Mouse (Mus musculus) ovary, postnatal 10 days (tissue): ENCODE results near the gene Skint1.
"Not testable (repeated sequence)": the region's sequence is repeated elsewhere in the genome, so short reads cannot be mapped to it uniquely, and the experiment has no call there.

Source experiments
- DNase-seq: peaks from one replicate; pipeline ENCODE4 v3.0.0; 2022; ENCODE audit warnings: low spot score

Gene Skint1

DNA sequence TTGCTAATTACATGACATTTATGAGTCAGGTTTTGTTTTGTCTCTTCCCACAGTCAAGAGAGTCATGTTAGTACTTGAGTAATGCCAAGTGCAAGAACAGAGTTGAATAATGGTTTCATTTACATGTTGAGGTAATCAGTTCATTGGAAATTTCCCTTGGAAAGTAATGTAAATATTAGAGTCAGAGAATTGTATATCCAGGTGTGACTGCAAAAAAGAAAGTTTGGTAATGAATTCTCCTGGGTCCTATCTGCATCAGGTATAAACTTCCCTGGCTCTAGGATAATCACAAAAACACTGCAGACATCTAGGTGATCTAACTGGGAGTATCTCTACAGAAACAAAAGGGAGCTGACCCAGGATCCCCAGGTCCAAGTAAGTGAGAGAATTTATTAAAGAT is at the start of gene Skint1:
Gene Skint1 (plus strand): TSS at position 301 of the 400 bp plus-strand sequence.
- no peak for DNase-seq

DNA sequence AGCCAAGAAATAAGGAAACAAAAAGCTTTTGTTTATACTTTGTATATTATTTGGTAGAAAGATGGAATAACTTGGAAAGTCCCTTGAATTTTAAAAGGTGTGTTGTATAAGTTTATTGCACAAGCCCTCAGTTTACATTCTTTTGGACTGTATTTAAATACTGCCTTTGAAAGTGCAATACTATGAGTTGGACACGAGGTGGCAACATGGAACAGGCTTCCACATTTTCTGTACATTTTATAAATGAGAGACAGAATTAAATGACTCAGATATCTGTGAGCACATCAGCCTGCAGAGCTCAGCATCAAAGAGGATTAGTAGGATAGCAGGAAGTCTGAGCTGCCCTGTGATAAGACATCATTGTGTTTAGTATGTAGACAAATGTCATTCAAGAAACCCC is 44.8 kb upstream of the Skint1 start:
- no peak for DNase-seq

DNA sequence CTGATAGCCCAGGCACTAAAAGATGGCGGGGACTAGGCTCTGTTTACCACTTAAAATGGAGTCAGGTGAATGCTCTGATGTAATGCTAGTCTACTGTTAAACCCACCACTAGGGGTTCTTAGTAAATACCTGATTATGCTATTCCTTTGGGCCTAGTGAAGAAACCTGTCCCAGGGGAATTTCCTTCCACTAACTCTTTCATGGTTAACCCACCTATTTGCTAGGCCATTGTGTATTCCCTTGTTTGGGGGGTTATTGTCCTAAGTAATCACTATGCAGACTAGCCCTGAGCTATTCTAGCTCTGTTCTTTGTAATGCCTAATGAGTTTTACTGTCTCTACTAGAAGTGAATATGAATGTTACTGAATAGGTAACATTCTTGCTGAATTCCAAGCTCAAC is 42.8 kb upstream of the Skint1 start:
- not testable (repeated sequence) for DNase-seq

DNA sequence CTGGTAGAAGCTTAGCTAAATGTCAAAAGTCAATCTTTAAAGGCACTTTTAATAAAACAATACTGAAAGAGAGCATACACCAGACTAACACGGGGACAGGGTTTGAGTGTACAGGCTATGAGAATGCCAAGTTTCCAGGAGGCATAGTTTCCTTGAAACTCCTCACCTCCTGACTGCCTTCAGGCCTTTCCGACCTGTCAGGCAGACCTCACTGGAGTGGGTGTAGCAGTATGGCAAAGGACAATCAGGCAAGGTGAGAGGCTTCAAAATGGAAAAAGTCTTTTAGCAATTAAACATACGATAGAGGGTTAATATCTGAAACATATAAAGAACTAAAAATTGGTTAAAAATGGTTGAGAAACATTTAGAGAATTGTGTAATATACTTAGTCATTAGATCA is 42.4 kb upstream of the Skint1 start:
- DNase-seq, result no peak

DNA sequence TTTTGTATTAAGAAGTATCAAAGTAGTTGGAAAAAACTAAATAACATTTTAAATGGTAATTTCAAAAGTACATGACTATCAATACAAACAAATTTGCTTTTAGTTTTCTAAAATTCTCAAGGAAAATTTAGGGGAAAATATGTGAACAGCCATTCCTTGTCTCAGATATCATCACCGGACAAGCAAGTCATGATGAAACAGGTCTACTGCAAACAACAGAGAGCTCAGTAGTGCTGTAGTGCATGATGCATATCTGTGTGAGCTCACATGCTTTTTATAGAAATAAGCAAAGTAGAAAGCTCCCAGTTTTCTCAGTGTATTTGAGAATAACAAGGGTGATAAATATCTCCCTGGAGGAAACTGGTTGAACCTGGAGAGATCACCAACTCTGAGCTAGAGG is 33.4 kb upstream of the Skint1 start, which contains the start of gene Skint7:
Gene Skint7 (plus strand): TSS at position 301 of the 400 bp plus-strand sequence.
- no peak for DNase-seq

DNA sequence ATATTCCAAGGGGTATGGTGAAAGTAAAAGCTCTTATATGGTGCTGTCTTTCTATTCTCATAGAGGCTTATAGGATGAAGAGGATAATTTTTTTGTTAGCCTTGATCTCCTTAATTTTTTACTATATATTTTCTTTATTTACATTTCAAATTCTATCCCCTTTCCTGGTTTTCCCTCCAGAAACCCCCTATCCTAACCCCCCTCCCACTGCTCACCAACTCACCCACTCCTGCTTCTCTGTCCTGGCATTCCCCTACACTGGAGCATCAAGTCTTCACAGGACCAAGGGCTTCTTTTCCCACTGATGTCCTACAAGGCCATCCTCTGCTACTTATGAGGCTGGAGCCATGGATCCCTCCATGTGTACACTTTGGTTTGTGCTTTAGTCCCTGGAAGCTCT is 65.6 kb downstream of the Skint1 start, which contains the start of gene Skint4:
Gene Skint4 (plus strand): TSS at position 301 of the 400 bp plus-strand sequence.
- DNase-seq, result no peak
